Mouse (Mus musculus): Measurements from ENCODE around the gene Asf1b. TPM values are rescaled to one million over a fixed set of nuclear protein-coding genes. Genes with fewer than 3 reads are reported as not detected.
"Not testable (repeated sequence)": the region's sequence is repeated elsewhere in the genome, so short reads cannot be mapped to it uniquely, and the experiment has no call there.

The Asf1b gene
- polyA plus RNA-seq, 1 experiment from 2014 or later = 55.0 TPM

GRCm38 (mm10) chr8:83997511-83998141, 42.3 kb downstream of the Asf1b start, which contains the start of gene Samd1:
TSS of gene Samd1 (plus strand) at chr8:83997672.
- peak within 1 kb of the TSS; percentile 98 for H3K27ac ChIP-seq
- H3K9me3 ChIP-seq = no peaks in the 10 kb centered on the region
- H3K4me3 ChIP-seq (replicated peaks) = peak within 1 kb of the TSS; percentile 84
- H3K4me2 ChIP-seq = peak within 1 kb of the TSS; percentile 91
- peaks cover 21% of the 10 kb centered on the region for H3K4me1 ChIP-seq
- H3K36me3 ChIP-seq = peaks cover 26% of the 10 kb centered on the region
- H3K9ac ChIP-seq = peak within 1 kb of the TSS; percentile 82
- H3K27me3 ChIP-seq (replicated peaks) = no peaks in the 10 kb centered on the region
- ATAC-seq (ENCODE audit: insufficient read depth, low FRiP score, low read depth) = no peak
- under 1% methylated on average over 30 of the region's 112 CpGs for WGBS

GRCm38 (mm10) chr8:83998231-83999056, 43.1 kb downstream of the Asf1b start:
- Histone ChIP-seq H3K4me1 (peaks cover 25% of the 10 kb centered on the region), H3K4me3 (replicated peaks) (peak overlapping the region; percentile 78), H3K9me3 (no peaks in the 10 kb centered on the region), H3K4me2 (peak overlapping the region; percentile 91), H3K27ac (peak overlapping the region; percentile 90), H3K9ac (peak overlapping the region; percentile 63), H3K27me3 (replicated peaks) (no peaks in the 10 kb centered on the region), H3K36me3 (peaks cover 24% of the 10 kb centered on the region)
- 1% methylated on average over 81 of the region's 92 CpGs for WGBS
- no peak for ATAC-seq (ENCODE audit: insufficient read depth, low FRiP score, low read depth)

GRCm38 (mm10) chr8:83999057-83999705, 43.9 kb downstream of the Asf1b start:
- 59% methylated on average over 16 of the region's 16 CpGs for WGBS
- no peaks in the 10 kb centered on the region for H3K9me3 ChIP-seq
- H3K27ac ChIP-seq = 0 out of 2 replicates have a peak overlapping the region, but pooled peaks have one; percentile 90
- ATAC-seq (ENCODE audit: insufficient read depth, low FRiP score, low read depth) = no peak
- peak overlapping the region; percentile 91 for H3K4me2 ChIP-seq
- 0 out of 2 replicates have a peak overlapping the region, but pooled peaks have one; percentile 63 for H3K9ac ChIP-seq
- peaks cover 20% of the 10 kb centered on the region for H3K36me3 ChIP-seq
- peak overlapping the region; percentile 78 for H3K4me3 ChIP-seq (replicated peaks)
- peaks cover 26% of the 10 kb centered on the region for H3K4me1 ChIP-seq
- no peaks in the 10 kb centered on the region for H3K27me3 ChIP-seq (replicated peaks)

GRCm38 (mm10) chr8:83999825-84000224, 44.5 kb downstream of the Asf1b start:
- Histone ChIP-seq H3K27me3 (replicated peaks) (no peaks in the 10 kb centered on the region), H3K36me3 (peaks cover 20% of the 10 kb centered on the region), H3K4me2 (0 out of 2 replicates have a peak overlapping the region, but pooled peaks have one; percentile 91), H3K4me3 (replicated peaks) (no peak overlapping the region), H3K9ac (no peak overlapping the region), H3K4me1 (peaks cover 29% of the 10 kb centered on the region), H3K27ac (no peak overlapping the region), H3K9me3 (no peaks in the 10 kb centered on the region)
- WGBS = 85% methylated on average over 2 of the region's 2 CpGs
- no peak for ATAC-seq (ENCODE audit: insufficient read depth, low FRiP score, low read depth)

- 47% methylated on average over 61 of the region's 61 CpGs for WGBS
- Histone ChIP-seq H3K4me1 (peaks cover 32% of the 10 kb centered on the region), H3K27me3 (replicated peaks) (no peaks in the 10 kb centered on the region), H3K4me3 (replicated peaks) (peak within 1 kb of the TSS; percentile 6; the same call in 1 of the 2 replicates), H3K4me2 (peak within 1 kb of the TSS; percentile 21), H3K9me3 (no peaks in the 10 kb centered on the region), H3K36me3 (peaks cover 20% of the 10 kb centered on the region), H3K27ac (no peak within 1 kb of the TSS), H3K9ac (no peak within 1 kb of the TSS)
- no peak for ATAC-seq (ENCODE audit: insufficient read depth, low FRiP score, low read depth)
Observed at GRCm38 (mm10) chr8:84001281-84002000, 46.1 kb downstream of the Asf1b start, which contains the start of gene 1700067K01Rik. TSS of gene 1700067K01Rik (plus strand) at chr8:84001502.

GRCm38 (mm10) chr8:84002957-84003611, 47.8 kb downstream of the Asf1b start:
- Histone ChIP-seq H3K4me3 (replicated peaks) (no peak overlapping the region), H3K27me3 (replicated peaks) (no peaks in the 10 kb centered on the region), H3K36me3 (peaks cover 20% of the 10 kb centered on the region), H3K4me2 (no peak overlapping the region), H3K4me1 (peaks cover 32% of the 10 kb centered on the region), H3K9ac (no peak overlapping the region), H3K27ac (no peak overlapping the region), H3K9me3 (no peaks in the 10 kb centered on the region)
- no peak for ATAC-seq (ENCODE audit: insufficient read depth, low FRiP score, low read depth)
- WGBS = 65% methylated on average over 12 of the region's 12 CpGs

- ATAC-seq (ENCODE audit: insufficient read depth, low FRiP score, low read depth) = no peak
- no peak overlapping the region for H3K9ac ChIP-seq
- H3K36me3 ChIP-seq = peaks cover 20% of the 10 kb centered on the region
- H3K4me3 ChIP-seq (replicated peaks) = peak overlapping the region; percentile 58
- H3K4me2 ChIP-seq = peak overlapping the region; percentile 85
- no peak overlapping the region for H3K27ac ChIP-seq
- H3K9me3 ChIP-seq = no peaks in the 10 kb centered on the region
- no peaks in the 10 kb centered on the region for H3K27me3 ChIP-seq (replicated peaks)
- H3K4me1 ChIP-seq = peaks cover 31% of the 10 kb centered on the region
- WGBS = 75% methylated on average over 6 of the region's 6 CpGs
Observed at GRCm38 (mm10) chr8:84003612-84004246, 48.4 kb downstream of the Asf1b start.

GRCm38 (mm10) chr8:84004533-84005201, 49.4 kb downstream of the Asf1b start:
- Histone ChIP-seq H3K27me3 (replicated peaks) (no peaks in the 10 kb centered on the region), H3K4me2 (peak overlapping the region; percentile 85), H3K9ac (peak overlapping the region; percentile 24; the same call in 1 of the 2 replicates), H3K27ac (peak overlapping the region; percentile 89), H3K36me3 (peaks cover 17% of the 10 kb centered on the region), H3K9me3 (no peaks in the 10 kb centered on the region), H3K4me1 (peaks cover 21% of the 10 kb centered on the region), H3K4me3 (replicated peaks) (peak overlapping the region; percentile 58)
- peak; percentile 86 for ATAC-seq (ENCODE audit: insufficient read depth, low FRiP score, low read depth)
- WGBS = under 1% methylated on average over 30 of the region's 30 CpGs

GRCm38 (mm10) chr8:84005502-84005901, 50.2 kb downstream of the Asf1b start:
- not testable (repeated sequence) for H3K4me2 ChIP-seq; H3K9me3 ChIP-seq; H3K9ac ChIP-seq; H3K27me3 ChIP-seq (replicated peaks); H3K4me3 ChIP-seq (replicated peaks); H3K27ac ChIP-seq; ATAC-seq (ENCODE audit: insufficient read depth, low FRiP score, low read depth)
- WGBS = 91% methylated on average over 7 of the region's 7 CpGs
- H3K36me3 ChIP-seq = peaks cover 15% of the 10 kb centered on the region
- H3K4me1 ChIP-seq = peaks cover 23% of the 10 kb centered on the region

- no peaks in the 10 kb centered on the region for H3K9me3 ChIP-seq
- no peak overlapping the region for H3K27ac ChIP-seq
- H3K9ac ChIP-seq = no peak overlapping the region
- WGBS = 33% methylated on average over 7 of the region's 7 CpGs
- H3K27me3 ChIP-seq (replicated peaks) = peaks cover 33% of the 10 kb centered on the region
- ATAC-seq (ENCODE audit: insufficient read depth, low FRiP score, low read depth) = no peak
- no peak overlapping the region for H3K4me3 ChIP-seq (replicated peaks)
- peaks cover 34% of the 10 kb centered on the region for H3K4me1 ChIP-seq
- H3K36me3 ChIP-seq = no peaks in the 10 kb centered on the region
- no peak overlapping the region for H3K4me2 ChIP-seq
Observed at GRCm38 (mm10) chr8:84008362-84008761, 53.1 kb downstream of the Asf1b start.
